ENCODE assay signal across 11 mouse cellular contexts in genomic region chr9:118994524-118995227, GRCm38 (mm10). TPM values are rescaled to one million over a fixed set of nuclear protein-coding genes. Genes with fewer than 3 reads are reported as not detected.
A peak's percentile ranks its signal among the peaks of the same experiment; 100 is the strongest.
DNase-seq lines count a peak whose midpoint lies in the region; ATAC-seq and TF ChIP-seq lines count a peak whose summit lies in the region.
"Had no signal": no experiment of that assay in that cellular context is flagged by ENCODE, and none has a peak within 500 bp of the region (broad histone marks: within the 10 kb centered on the region; RNA-seq: fewer than 3 reads in every experiment).

No protein-coding gene starts in this region.

- no peak for DNase-seq in heart, embryonic 10.5 days (ENCODE audit: low spot score)
- no peak for DNase-seq in heart, postnatal 36 days
- DNase-seq in lung, embryonic 14.5 days, result no peak
- no peak for DNase-seq in lung, postnatal 4 days
- no peak for DNase-seq in hindbrain, postnatal 0 days (ENCODE audit: low spot score)
- DNase-seq: cerebellum, adult 9-11 months had no signal

- intact Hi-C loops in heart, postnatal 36 days (cut with DNase I), result no loop called here

- no peak overlapping the region for H3K4me2 ChIP-seq in lung, embryonic 14.5 days
- H3K4me2 ChIP-seq in embryonic facial prominence, embryonic 15.5 days (replicated peaks), result no peak overlapping the region
- no peak overlapping the region for H3K4me2 ChIP-seq in liver, embryonic 15.5 days
- H3K4me2 ChIP-seq in hindbrain, postnatal 0 days (ENCODE audit: low read depth, low read length), result no peak overlapping the region
- H3K4me2 ChIP-seq: limb, embryonic 13.5 days had no signal

- 40% methylated on average over 12 of the region's 12 CpGs for WGBS in heart, embryonic 10.5 days
- WGBS in lung, embryonic 14.5 days, result 54% methylated on average over 12 of the region's 12 CpGs
- WGBS in embryonic facial prominence, embryonic 15.5 days, result 68% methylated on average over 12 of the region's 12 CpGs
- WGBS in liver, embryonic 15.5 days (ENCODE audit: insufficient replicate concordance), result 38% methylated on average over 12 of the region's 12 CpGs
- WGBS in hindbrain, postnatal 0 days, result 74% methylated on average over 12 of the region's 12 CpGs

- no peak overlapping the region for H3K4me3 ChIP-seq in heart, embryonic 10.5 days
- no peak overlapping the region for H3K4me3 ChIP-seq in lung, embryonic 14.5 days (ENCODE audit: low read depth, low read length)
- no peak overlapping the region for H3K4me3 ChIP-seq in embryonic facial prominence, embryonic 15.5 days (replicated peaks)
- no peak overlapping the region for H3K4me3 ChIP-seq in liver, embryonic 15.5 days (replicated peaks)
- H3K4me3 ChIP-seq in hindbrain, postnatal 0 days (ENCODE audit: low read length), result no peak overlapping the region
- H3K4me3 ChIP-seq: limb, embryonic 13.5 days had no signal

- peaks cover 54% of the 10 kb centered on the region for H3K4me1 ChIP-seq in heart, embryonic 10.5 days
- H3K4me1 ChIP-seq in lung, embryonic 14.5 days (ENCODE audit: insufficient read depth), result peaks cover 16% of the 10 kb centered on the region
- peaks cover 49% of the 10 kb centered on the region for H3K4me1 ChIP-seq in embryonic facial prominence, embryonic 15.5 days
- peaks cover 38% of the 10 kb centered on the region for H3K4me1 ChIP-seq in liver, embryonic 15.5 days (replicated peaks)
- H3K4me1 ChIP-seq in hindbrain, postnatal 0 days (ENCODE audit: insufficient read depth, low read length), result no peaks in the 10 kb centered on the region

- H3K36me3 ChIP-seq in heart, embryonic 10.5 days, result no peaks in the 10 kb centered on the region
- H3K36me3 ChIP-seq in lung, embryonic 14.5 days (ENCODE audit: insufficient read depth), result no peaks in the 10 kb centered on the region
- H3K36me3 ChIP-seq in embryonic facial prominence, embryonic 15.5 days, result 0 out of 2 replicates have a peak, but pooled peaks cover 4% of the 10 kb centered on the region
- no peaks in the 10 kb centered on the region for H3K36me3 ChIP-seq in liver, embryonic 15.5 days (replicated peaks)
- no peaks in the 10 kb centered on the region for H3K36me3 ChIP-seq in hindbrain, postnatal 0 days (ENCODE audit: insufficient read depth, low read length)

- H3K9me3 ChIP-seq in heart, embryonic 10.5 days, result no peaks in the 10 kb centered on the region
- H3K9me3 ChIP-seq in lung, embryonic 14.5 days (ENCODE audit: low read depth, low read length), result no peaks in the 10 kb centered on the region
- no peaks in the 10 kb centered on the region for H3K9me3 ChIP-seq in embryonic facial prominence, embryonic 15.5 days (replicated peaks)
- H3K9me3 ChIP-seq in liver, embryonic 15.5 days (replicated peaks), result no peaks in the 10 kb centered on the region
- no peaks in the 10 kb centered on the region for H3K9me3 ChIP-seq in hindbrain, postnatal 0 days (ENCODE audit: low read length)
- H3K9me3 ChIP-seq: limb, embryonic 13.5 days had no signal

- H3K27ac ChIP-seq in heart, embryonic 10.5 days, result peak overlapping the region; percentile 71
- peak overlapping the region; percentile 42; the same call in 1 of the 2 replicates for H3K27ac ChIP-seq in lung, embryonic 14.5 days (ENCODE audit: low read depth)
- H3K27ac ChIP-seq in embryonic facial prominence, embryonic 15.5 days (replicated peaks), result peak overlapping the region; percentile 19; the same call in 1 of the 2 replicates
- H3K27ac ChIP-seq in liver, embryonic 15.5 days (replicated peaks), result no peak overlapping the region
- H3K27ac ChIP-seq in hindbrain, postnatal 0 days, result no peak overlapping the region
- H3K27ac ChIP-seq: limb, embryonic 13.5 days had no signal

- no peaks in the 10 kb centered on the region for H3K27me3 ChIP-seq in heart, embryonic 10.5 days (ENCODE audit: insufficient read depth, poor library complexity, severe bottlenecking)
- H3K27me3 ChIP-seq in lung, embryonic 14.5 days (ENCODE audit: insufficient read depth, low read length), result no peaks in the 10 kb centered on the region
- H3K27me3 ChIP-seq in embryonic facial prominence, embryonic 15.5 days, result no peaks in the 10 kb centered on the region
- no peaks in the 10 kb centered on the region for H3K27me3 ChIP-seq in liver, embryonic 15.5 days
- H3K27me3 ChIP-seq in hindbrain, postnatal 0 days (ENCODE audit: insufficient read depth, low read length), result no peaks in the 10 kb centered on the region
- H3K27me3 ChIP-seq: limb, embryonic 13.5 days; Patski had no signal

- H3K9ac ChIP-seq in lung, embryonic 14.5 days, result no peak overlapping the region
- H3K9ac ChIP-seq in embryonic facial prominence, embryonic 15.5 days, result no peak overlapping the region
- no peak overlapping the region for H3K9ac ChIP-seq in liver, embryonic 15.5 days
- no peak overlapping the region for H3K9ac ChIP-seq in hindbrain, postnatal 0 days (replicated peaks; ENCODE audit: low read length)
- H3K9ac ChIP-seq: limb, embryonic 13.5 days had no signal

- no peak for ATAC-seq in lung, embryonic 14.5 days (ENCODE audit: insufficient read depth)
- no peak for ATAC-seq in embryonic facial prominence, embryonic 15.5 days (ENCODE audit: insufficient number of reproducible peaks, low FRiP score, low TSS enrichment, low read depth)
- ATAC-seq in liver, embryonic 15.5 days (ENCODE audit: insufficient read depth), result 0 out of 2 replicates have a peak, but pooled peaks have one; percentile 14
- no peak for ATAC-seq in hindbrain, postnatal 0 days
- ATAC-seq in granulocyte monocyte progenitor cell, adult 5-6 weeks (replicated peaks; ENCODE audit: poor library complexity, severe bottlenecking), result no peak
- ATAC-seq: Patski had no signal

- peak; percentile 39; the same call in 1 of the 2 replicates for TF ChIP-seq CTCF in lung, embryonic 14.5 days (IDR thresholded peaks at IDR 0.05; ENCODE audit: low read depth)
- no peak for TF ChIP-seq CTCF in hindbrain, postnatal 0 days (IDR thresholded peaks at IDR 0.05; ENCODE audit: low read depth)

RNA-seq across cellular contexts. Expression of gene Vill, which starts 57.9 kb away (rescaled TPM):
- polyA plus RNA-seq in heart, embryonic 10.5 days (2016; fragmentation: Nextera tagmentation; extraction: Ambion mirVana), result 19.1 and 23.1 TPM in 2 replicates
- under 1 TPM; 0.41 to 0.69 TPM for total RNA-seq in heart, postnatal 36 days (2021)
- 35.6 and 36.7 TPM in 2 replicates for polyA plus RNA-seq in lung, embryonic 14.5 days (2014; fragmentation: Nextera tagmentation; extraction: Ambion mirVana)
- polyA plus RNA-seq in embryonic facial prominence, embryonic 15.5 days (2015; fragmentation: Nextera tagmentation; extraction: Ambion mirVana), result 17.1 and 19.0 TPM in 2 replicates
- polyA plus RNA-seq in liver, embryonic 15.5 days (2015; fragmentation: Nextera tagmentation; extraction: Ambion mirVana), result 10.0 and 11.0 TPM in 2 replicates
- 4.5 and 5.9 TPM in 2 replicates for total RNA-seq in hindbrain, postnatal 0 days (2014; rRNA removed)
- 3.3 TPM in 2 replicates for polyA plus RNA-seq in hindbrain, postnatal 0 days (2015; fragmentation: Nextera tagmentation; extraction: Ambion mirVana)
- total RNA-seq in granulocyte monocyte progenitor cell, adult 5-6 weeks (2014; fragmentation: Nextera tagmentation), result 33.5 and 42.4 TPM in 2 replicates
- 23.7 and 34.9 TPM in 2 replicates for total RNA-seq in granulocyte monocyte progenitor cell, adult 5-6 weeks (2017)

Comparison
In these comparisons a context has a peak if more than half of its experiments do, and no peak if none do; other contexts are left out.
1. H3K27ac ChIP-seq: peak in heart, embryonic 10.5 days (single experiment), lung, embryonic 14.5 days (single experiment) and embryonic facial prominence, embryonic 15.5 days (single experiment); none in liver, embryonic 15.5 days (single experiment) and hindbrain, postnatal 0 days (single experiment).